Mouse (Mus musculus) hindbrain, embryonic 15.5 days (tissue): ENCODE results near the gene Cxcr5. TPM values are rescaled to one million over a fixed set of nuclear protein-coding genes. Genes with fewer than 3 reads are reported as not detected.
"Not testable (repeated sequence)": the region's sequence is repeated elsewhere in the genome, so short reads cannot be mapped to it uniquely, and the experiment has no call there.

Source experiments
- ATAC-seq: fragments of 200-750 bp; cut with Nextera tagmentation; 2 replicates; pipeline ENCODE4 v1.8.0; 2017; ENCODE audit warnings: low read depth, moderate number of reproducible peaks, moderate TSS enrichment; ENCODE audit not compliant: low FRiP score
- H3K27ac ChIP-seq: fragments of 300-500 bp; sonication (generic); replicated peaks from 2 replicates; pipeline ENCODE4 v1.5.1; 2015; ENCODE audit warnings: mild to moderate bottlenecking, inconsistent platforms
- H3K27me3 ChIP-seq: fragments of 300-500 bp; sonication (generic); 2 replicates; pipeline ENCODE4 v1.6.1; 2015; ENCODE audit warnings: control low read depth, inconsistent platforms
- H3K36me3 ChIP-seq: fragments of 300-500 bp; sonication (generic); 2 replicates; pipeline ENCODE4 v1.6.1; 2015; ENCODE audit warnings: control low read depth, inconsistent platforms
- H3K4me1 ChIP-seq: fragments of 300-500 bp; sonication (generic); replicated peaks from 2 replicates; pipeline ENCODE4 v1.6.1; 2015; ENCODE audit warnings: control low read depth, inconsistent platforms
- H3K4me2 ChIP-seq: fragments of 300-500 bp; sonication (generic); 2 replicates; pipeline ENCODE4 v1.6.1; 2015; ENCODE audit warnings: moderate library complexity, mild to moderate bottlenecking, inconsistent platforms
- H3K4me3 ChIP-seq: fragments of 300-500 bp; sonication (generic); 2 replicates; pipeline ENCODE4 v1.5.1; 2015; ENCODE audit warnings: mild to moderate bottlenecking, inconsistent platforms
- H3K9ac ChIP-seq: fragments of 300-500 bp; sonication (generic); 2 replicates; pipeline ENCODE4 v1.6.1; 2015; ENCODE audit warnings: inconsistent platforms
- H3K9me3 ChIP-seq: fragments of 300-500 bp; sonication (generic); 2 replicates; pipeline ENCODE4 v1.6.1; 2016; ENCODE audit warnings: control low read depth, inconsistent platforms
- WGBS: fragments of 180-500 bp; shearing (Covaris S2); methylation state at CpG from one replicate; pipeline ENCODE4 v1.1.7; 2015; 5-methylcytosine and 5-hydroxymethylcytosine counted together
- polyA plus RNA-seq: library from polyadenylated mRNA; unstranded; fragments of >200 nt; fragmentation: Nextera tagmentation; extraction: Ambion mirVana; gene quantifications from 2 replicates; pipeline ENCODE4 v1.2.1, GENCODE M21; 2015

The Cxcr5 gene
- polyA plus RNA-seq, 1 experiment from 2014 or later: not detected

DNA sequence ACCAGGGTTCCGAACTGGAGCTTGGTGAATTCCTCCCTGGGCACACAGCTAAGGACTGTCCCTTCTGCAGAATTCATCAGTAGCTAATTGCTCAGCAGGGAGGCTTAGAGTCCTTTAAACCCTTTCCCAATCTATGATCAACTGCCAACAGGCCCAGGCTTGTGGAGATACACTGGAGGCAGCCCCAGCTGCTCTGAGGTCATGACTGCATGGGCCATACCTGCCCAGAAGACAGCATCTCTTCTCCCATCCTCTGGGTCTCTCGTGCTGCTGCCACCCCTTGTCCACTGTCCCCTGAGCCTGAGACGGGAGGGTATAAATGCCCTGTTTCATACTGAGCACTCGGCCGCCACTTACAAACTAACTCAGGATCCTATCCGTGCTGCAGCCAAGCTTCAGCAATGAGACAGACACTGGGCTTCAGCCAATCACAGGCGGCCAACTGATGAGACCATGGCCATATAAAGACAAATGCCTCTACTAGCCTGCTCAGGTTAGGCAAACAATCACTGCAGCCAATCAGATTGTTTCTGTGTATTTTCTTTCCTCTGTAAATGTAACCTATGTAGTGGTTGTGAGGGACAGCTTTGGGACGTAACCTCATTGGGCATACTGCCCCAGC lies 25.1 kb upstream of the Cxcr5 start:
- no peaks in the 10 kb centered on the region for H3K36me3 ChIP-seq
- H3K9ac ChIP-seq: no peak overlapping the region
- H3K27ac ChIP-seq: no peak overlapping the region
- no peak overlapping the region for H3K4me3 ChIP-seq
- no peak overlapping the region for H3K4me2 ChIP-seq
- no peaks in the 10 kb centered on the region for H3K27me3 ChIP-seq
- 69% methylated on average over 8 of the region's 8 CpGs for WGBS
- H3K9me3 ChIP-seq: no peaks in the 10 kb centered on the region
- ATAC-seq: no peak
- no peaks in the 10 kb centered on the region for H3K4me1 ChIP-seq

DNA sequence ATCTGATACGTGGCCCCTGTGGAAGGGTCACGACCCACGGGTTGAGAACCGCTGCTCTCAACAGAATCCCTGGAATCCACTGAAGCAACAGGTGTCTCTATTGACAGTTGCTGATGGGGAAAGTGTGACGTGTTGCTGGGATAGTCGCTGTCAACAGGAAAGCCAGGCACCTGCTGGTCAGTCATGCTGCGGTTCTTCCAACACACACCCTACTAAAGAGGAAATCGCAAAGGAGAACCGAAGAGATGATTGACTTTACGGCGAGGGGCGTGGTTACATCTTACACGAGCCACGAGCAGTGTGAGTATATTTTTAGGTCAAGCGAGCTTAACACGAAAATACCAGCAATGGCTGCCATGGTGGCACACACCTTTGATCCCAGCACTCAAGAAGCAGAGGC lies 20.7 kb upstream of the Cxcr5 start:
- Histone ChIP-seq H3K9ac (no peak overlapping the region), H3K4me3 (no peak overlapping the region), H3K4me2 (no peak overlapping the region), H3K27me3 (no peaks in the 10 kb centered on the region), H3K27ac (no peak overlapping the region), H3K9me3 (no peaks in the 10 kb centered on the region), H3K4me1 (no peaks in the 10 kb centered on the region), H3K36me3 (no peaks in the 10 kb centered on the region)
- no peak for ATAC-seq
- 90% methylated on average over 16 of the region's 16 CpGs for WGBS

DNA sequence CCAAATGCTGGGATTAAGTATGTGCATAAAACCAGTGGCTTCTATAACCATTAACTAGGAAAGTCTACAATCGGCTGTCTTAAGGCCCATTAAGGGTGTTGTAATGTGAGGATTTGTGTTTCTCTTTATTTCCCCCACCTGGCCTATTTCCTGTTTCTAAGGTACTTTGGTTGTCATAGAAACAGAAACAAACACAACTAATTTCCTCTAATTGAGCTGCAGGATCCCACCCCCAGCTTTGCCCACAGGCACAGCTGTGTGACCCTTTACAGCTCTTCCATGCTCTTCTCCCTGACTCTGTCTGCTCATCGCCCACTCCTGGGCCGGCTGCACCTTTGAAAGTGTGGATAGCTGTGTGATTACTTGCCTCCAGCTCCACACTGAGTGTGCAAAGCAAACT lies 19.7 kb upstream of the Cxcr5 start:
- WGBS: 64% methylated on average over 3 of the region's 3 CpGs

DNA sequence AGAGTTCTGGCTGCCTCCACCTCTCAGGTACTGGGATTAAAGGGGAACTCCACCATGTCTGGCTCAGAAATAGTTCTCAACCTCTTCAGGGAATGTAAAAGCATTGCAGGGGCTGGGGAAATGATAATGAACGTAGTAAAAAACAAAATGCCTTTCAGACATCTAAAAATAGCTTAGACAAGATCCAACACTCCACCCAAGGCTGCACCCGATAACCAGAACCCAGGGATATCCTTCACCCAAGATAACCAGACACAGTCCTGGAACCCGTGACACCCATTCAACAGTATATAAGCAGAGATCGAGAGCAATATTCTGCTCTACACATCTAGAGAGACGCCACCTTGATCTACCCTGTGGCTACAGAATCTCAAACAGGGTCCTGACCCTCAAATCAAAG lies 18.4 kb upstream of the Cxcr5 start:
- Histone ChIP-seq H3K4me1 (no peaks in the 10 kb centered on the region), H3K4me3 (no peak overlapping the region), H3K9ac (no peak overlapping the region), H3K9me3 (no peaks in the 10 kb centered on the region), H3K27me3 (no peaks in the 10 kb centered on the region), H3K36me3 (no peaks in the 10 kb centered on the region), H3K4me2 (no peak overlapping the region), H3K27ac (no peak overlapping the region)
- no peak for ATAC-seq
- 92% methylated on average over 5 of the region's 5 CpGs for WGBS

More for the DNA sequence above, 19.7 kb upstream of the Cxcr5 start:
- Histone ChIP-seq H3K4me3 (no peak overlapping the region), H3K9ac (no peak overlapping the region), H3K4me1 (no peaks in the 10 kb centered on the region), H3K27me3 (no peaks in the 10 kb centered on the region), H3K36me3 (no peaks in the 10 kb centered on the region), H3K27ac (no peak overlapping the region), H3K9me3 (no peaks in the 10 kb centered on the region), H3K4me2 (no peak overlapping the region)
- no peak for ATAC-seq

DNA sequence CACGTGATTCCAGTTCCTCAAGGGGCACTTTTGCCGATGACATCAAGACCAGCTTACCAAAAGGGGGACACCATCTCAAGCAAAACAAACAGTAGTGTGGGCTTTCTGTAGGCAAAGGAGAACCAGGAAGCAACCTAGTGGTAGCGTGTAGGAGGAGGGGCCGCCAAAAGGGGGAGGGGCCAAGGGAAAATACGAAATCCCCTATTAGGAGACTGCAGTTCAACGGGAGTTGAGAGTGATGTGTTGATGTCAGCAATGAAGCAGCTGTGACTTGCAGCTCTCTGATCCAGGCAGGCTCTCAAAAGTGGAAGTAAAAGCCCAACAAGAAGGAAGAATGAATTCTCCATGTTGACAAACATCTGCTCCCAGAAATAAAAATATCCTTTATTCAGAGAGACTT lies 17.7 kb upstream of the Cxcr5 start:
- WGBS: 50% methylated on average over 6 of the region's 6 CpGs
- Histone ChIP-seq H3K4me3 (no peak overlapping the region), H3K27ac (no peak overlapping the region), H3K4me1 (no peaks in the 10 kb centered on the region), H3K9ac (no peak overlapping the region), H3K27me3 (no peaks in the 10 kb centered on the region), H3K36me3 (no peaks in the 10 kb centered on the region), H3K4me2 (no peak overlapping the region), H3K9me3 (no peaks in the 10 kb centered on the region)
- no peak for ATAC-seq

DNA sequence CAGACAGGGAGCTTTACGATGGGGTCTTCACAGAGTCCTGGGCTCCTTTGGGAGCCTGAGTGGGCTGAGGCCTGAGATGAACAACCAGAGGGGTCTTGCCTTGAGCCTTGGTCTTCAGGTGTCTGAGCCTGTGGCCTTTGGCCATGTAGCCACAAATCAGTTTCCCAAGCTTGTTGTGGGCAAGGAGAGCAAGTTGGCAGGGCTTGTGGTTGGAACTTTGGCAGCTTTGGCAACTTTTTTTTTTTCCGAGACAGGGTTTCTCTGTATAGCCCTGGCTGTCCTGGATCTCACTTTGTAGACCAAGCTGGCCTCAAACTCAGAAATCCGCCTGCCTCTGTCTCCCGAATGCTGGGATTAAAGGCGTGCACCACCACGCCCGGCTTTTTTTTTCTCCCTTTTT lies 14.4 kb upstream of the Cxcr5 start:
- not testable (repeated sequence) for H3K4me1 ChIP-seq, H3K9me3 ChIP-seq, ATAC-seq, H3K9ac ChIP-seq, H3K36me3 ChIP-seq, H3K27me3 ChIP-seq, H3K27ac ChIP-seq, H3K4me2 ChIP-seq, H3K4me3 ChIP-seq
- WGBS: 96% methylated on average over 7 of the region's 7 CpGs

- no peak for ATAC-seq
- no peaks in the 10 kb centered on the region for H3K27me3 ChIP-seq
- H3K9ac ChIP-seq: no peak overlapping the region
- H3K4me2 ChIP-seq: no peak overlapping the region
- no peak overlapping the region for H3K27ac ChIP-seq
- H3K9me3 ChIP-seq: no peaks in the 10 kb centered on the region
- WGBS: 95% methylated on average over 2 of the region's 2 CpGs
- no peaks in the 10 kb centered on the region for H3K4me1 ChIP-seq
- no peak overlapping the region for H3K4me3 ChIP-seq
- H3K36me3 ChIP-seq: no peaks in the 10 kb centered on the region
Observed at GRCm38 (mm10) chr9:44575095-44575494, 13.4 kb upstream of the Cxcr5 start.

DNA sequence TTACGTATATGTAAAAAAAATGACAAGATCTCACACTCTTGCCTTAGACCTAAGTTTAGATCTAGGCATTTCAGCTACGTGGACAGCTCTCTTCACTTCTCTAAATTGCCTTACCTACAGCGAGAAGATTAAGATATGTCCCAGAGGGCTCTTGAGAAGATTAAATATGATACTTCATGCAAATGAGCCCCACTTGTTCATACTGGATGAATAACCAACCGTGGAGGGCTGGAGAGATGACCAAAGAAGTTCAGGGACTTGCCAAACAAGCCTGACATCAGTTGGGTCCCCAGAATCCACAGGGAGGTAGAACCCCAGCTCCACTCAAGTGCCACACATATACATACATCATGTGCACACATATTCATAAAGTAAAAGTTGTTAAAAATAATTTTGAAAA lies 11.6 kb upstream of the Cxcr5 start:
- no peaks in the 10 kb centered on the region for H3K9me3 ChIP-seq
- no peak overlapping the region for H3K4me3 ChIP-seq
- H3K27ac ChIP-seq: no peak overlapping the region
- no peaks in the 10 kb centered on the region for H3K27me3 ChIP-seq
- no peak for ATAC-seq
- WGBS: 78% methylated on average over 4 of the region's 4 CpGs
- no peaks in the 10 kb centered on the region for H3K36me3 ChIP-seq
- H3K9ac ChIP-seq: no peak overlapping the region
- H3K4me2 ChIP-seq: no peak overlapping the region
- H3K4me1 ChIP-seq: no peaks in the 10 kb centered on the region

DNA sequence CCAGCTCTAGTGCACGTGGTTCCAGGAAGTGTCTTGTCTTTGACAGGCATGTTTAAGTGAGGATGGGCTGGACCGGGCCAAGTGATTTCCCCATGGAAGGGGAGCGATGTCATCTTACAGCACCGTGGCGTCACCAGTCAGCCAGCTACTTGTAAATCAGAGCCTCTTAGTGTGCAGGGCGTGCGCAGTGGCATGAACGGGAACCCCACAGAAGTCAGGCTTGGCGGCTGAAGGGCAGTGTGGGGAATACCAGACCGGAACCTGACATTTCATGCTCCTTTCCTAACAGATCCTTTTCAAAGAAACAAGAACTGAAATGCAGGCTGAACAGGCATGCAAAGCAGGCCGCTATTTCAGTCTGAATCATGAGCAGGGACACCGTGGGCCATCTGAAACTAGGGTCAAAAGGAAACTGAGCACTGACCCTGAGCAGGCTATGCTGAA lies 9.3 kb upstream of the Cxcr5 start:
- Histone ChIP-seq H3K4me3 (no peak overlapping the region), H3K27ac (no peak overlapping the region), H3K4me2 (no peak overlapping the region), H3K9ac (no peak overlapping the region), H3K9me3 (no peaks in the 10 kb centered on the region), H3K4me1 (no peaks in the 10 kb centered on the region), H3K27me3 (no peaks in the 10 kb centered on the region), H3K36me3 (no peaks in the 10 kb centered on the region)
- no peak for ATAC-seq
- 76% methylated on average over 12 of the region's 12 CpGs for WGBS

- no peaks in the 10 kb centered on the region for H3K9me3 ChIP-seq
- 24% methylated on average over 7 of the region's 7 CpGs for WGBS
- H3K36me3 ChIP-seq: no peaks in the 10 kb centered on the region
- no peaks in the 10 kb centered on the region for H3K27me3 ChIP-seq
- no peak overlapping the region for H3K4me2 ChIP-seq
- H3K4me1 ChIP-seq: peaks cover 5% of the 10 kb centered on the region; the same call in 1 of the 2 replicates
- no peak overlapping the region for H3K9ac ChIP-seq
- no peak overlapping the region for H3K27ac ChIP-seq
- H3K4me3 ChIP-seq: no peak overlapping the region
- ATAC-seq: no peak
Observed at GRCm38 (mm10) chr9:44568083-44568455, 6.4 kb upstream of the Cxcr5 start.

- H3K27me3 ChIP-seq: no peaks in the 10 kb centered on the region
- H3K27ac ChIP-seq: no peak overlapping the region
- 74% methylated on average over 9 of the region's 9 CpGs for WGBS
- H3K9me3 ChIP-seq: no peaks in the 10 kb centered on the region
- no peaks in the 10 kb centered on the region for H3K36me3 ChIP-seq
- no peak for ATAC-seq
- H3K4me1 ChIP-seq: peaks cover 5% of the 10 kb centered on the region; the same call in 1 of the 2 replicates
- H3K4me3 ChIP-seq: no peak overlapping the region
- no peak overlapping the region for H3K4me2 ChIP-seq
- no peak overlapping the region for H3K9ac ChIP-seq
Observed at GRCm38 (mm10) chr9:44567338-44568082, 5.8 kb upstream of the Cxcr5 start.

GRCm38 (mm10) chr9:44565367-44565766 lies 3.7 kb upstream of the Cxcr5 start:
- Histone ChIP-seq H3K9ac (no peak overlapping the region), H3K9me3 (no peaks in the 10 kb centered on the region), H3K27ac (no peak overlapping the region), H3K36me3 (no peaks in the 10 kb centered on the region), H3K4me3 (no peak overlapping the region), H3K4me1 (peaks cover 5% of the 10 kb centered on the region; the same call in 1 of the 2 replicates), H3K4me2 (no peak overlapping the region), H3K27me3 (no peaks in the 10 kb centered on the region)
- ATAC-seq: no peak
- WGBS: 24% methylated on average over 6 of the region's 6 CpGs
